Mouse (Mus musculus) heart, postnatal 10 days (tissue): Measurements from ENCODE around the gene 5730596B20Rik. TPM values are rescaled to one million over a fixed set of nuclear protein-coding genes. Genes with fewer than 3 reads are reported as not detected.

Source experiments
- DNase-seq, 2 experiments: peaks; one replicate each; pipeline ENCODE4 v3.0.0; 2021
- intact Hi-C: fragments of 180-260 bp; cut with DNase I; formaldehyde crosslinking; loops from one replicate; pipeline ENCODE4 v1.15.1; 2025
- total RNA-seq, 2 experiments: library from RNA; stranded (reverse); gene quantifications; 2 replicates each; pipeline ENCODE4 v1.2.3; 2021

Gene 5730596B20Rik
- total RNA-seq, 2 experiments from 2014 or later: 0.10 to 0.17 TPM

- peak in 1 of 2 experiments; percentile 37 for DNase-seq
These were observed 42.9 kb downstream of the 5730596B20Rik start for GRCm38 (mm10) chr6:52220003-52220864.

GRCm38 (mm10) chr6:52220865-52221310 lies 43.6 kb downstream of the 5730596B20Rik start:
- intact Hi-C loops: loop anchor here (2.0 to 5.0 kb wide), 3 partner anchors 349 to 1039 kb away; no protein-coding TSS in a partner anchor
- no peak for DNase-seq

More at GRCm38 (mm10) chr6:52220003-52220864, 42.9 kb downstream of the 5730596B20Rik start:
- intact Hi-C loops: loop anchor here (2.0 to 5.0 kb wide), 3 partner anchors 348 to 1038 kb away; no protein-coding TSS in a partner anchor

GRCm38 (mm10) chr6:52221337-52221992 lies 44.2 kb downstream of the 5730596B20Rik start, which contains the start of gene Hoxa7:
Gene Hoxa7 (minus strand): TSS chr6:52221854.
- DNase-seq: peak; percentile 88 to 92
- intact Hi-C loops: loop anchor here (2.0 to 5.0 kb wide), 3 partner anchors 349 to 1039 kb away; no protein-coding TSS in a partner anchor

- no peak for DNase-seq
- intact Hi-C loops: loop anchor here (2.0 to 5.0 kb wide), 3 partner anchors 350 to 1040 kb away; no protein-coding TSS in a partner anchor
These were observed 44.8 kb downstream of the 5730596B20Rik start for GRCm38 (mm10) chr6:52221993-52222685.

- DNase-seq: no peak
- intact Hi-C loops: loop anchor here (5.0 kb wide), 2 partner anchors 350 to 1040 kb away; no protein-coding TSS in a partner anchor
These were observed 45.4 kb downstream of the 5730596B20Rik start for GRCm38 (mm10) chr6:52222729-52223128.

- no peak for DNase-seq
- intact Hi-C loops: loop anchor here (5.0 kb wide), 2 partner anchors 352 to 1042 kb away; no protein-coding TSS in a partner anchor
These were observed 46.9 kb downstream of the 5730596B20Rik start for GRCm38 (mm10) chr6:52223939-52224760.

GRCm38 (mm10) chr6:52224895-52225611 lies 47.8 kb downstream of the 5730596B20Rik start:
- no peak for DNase-seq
- intact Hi-C loops: loop anchor here (5.0 kb wide), 2 partner anchors 353 to 1043 kb away; no protein-coding TSS in a partner anchor

GRCm38 (mm10) chr6:52225612-52226568 lies 48.6 kb downstream of the 5730596B20Rik start:
- peak in 1 of 2 experiments; percentile 26 for DNase-seq
- intact Hi-C loops: no loop called here

- peak; percentile 23 to 24 for DNase-seq
- intact Hi-C loops: no loop called here
These were observed 49.4 kb downstream of the 5730596B20Rik start for GRCm38 (mm10) chr6:52226569-52227257.

GRCm38 (mm10) chr6:52227470-52228222 lies 50.3 kb downstream of the 5730596B20Rik start:
- intact Hi-C loops: no loop called here
- DNase-seq: no peak

GRCm38 (mm10) chr6:52228475-52229465 lies 51.5 kb downstream of the 5730596B20Rik start:
- peak in 1 of 2 experiments; percentile 29 for DNase-seq
- intact Hi-C loops: no loop called here

GRCm38 (mm10) chr6:52229558-52230416 lies 52.5 kb downstream of the 5730596B20Rik start:
- intact Hi-C loops: loop anchor here (5.0 kb wide), 1 partner anchor 1052 kb away; no protein-coding TSS in a partner anchor
- peak in 1 of 2 experiments; percentile 9 for DNase-seq
